Mouse (Mus musculus) spleen, adult 2 months (tissue): ENCODE measurements around the gene Il27ra.

Experiments
- CTCF ChIP-seq: fragments of 200-500 bp; IDR thresholded peaks from 2 replicates; pipeline ENCODE4 v1.5.1; 2011; ENCODE audit warnings: mild to moderate bottlenecking, inconsistent platforms; ENCODE audit not compliant: insufficient read depth, insufficient read length, insufficient replicate concordance; ENCODE audit errors: extremely low read depth
- POLR2A ChIP-seq: fragments of 200-500 bp; IDR thresholded peaks from 2 replicates; pipeline ENCODE4 v1.6.1; 2011; ENCODE audit warnings: low read depth, low read length, inconsistent platforms

- TF ChIP-seq POLR2A (no peak), CTCF (no peak)
Observed at GRCm38 (mm10) chr8:83995973-83996372, 46.4 kb downstream of the Il27ra start.
